Mouse (Mus musculus) heart, adult 2 months (tissue): Measurements from ENCODE around the gene Stat5b. TPM values are rescaled to one million over a fixed set of nuclear protein-coding genes. Genes with fewer than 3 reads are reported as not detected.

Experiments
- DNase-seq, 2 experiments: peaks; one replicate each; pipeline ENCODE4 v3.0.0; 2021
- H3K27ac ChIP-seq: fragments of 200-600 bp; 2 replicates; pipeline ENCODE4 v1.8.1; 2022
- H3K27me3 ChIP-seq: fragments of 200-500 bp; 2 replicates; pipeline ENCODE4 v1.6.1; 2012; ENCODE audit warnings: mild to moderate bottlenecking, low read length, inconsistent platforms, mixed read lengths; ENCODE audit not compliant: control insufficient read depth, insufficient read depth
- H3K36me3 ChIP-seq: fragments of 200-500 bp; 2 replicates; pipeline ENCODE4 v1.6.1; 2012; ENCODE audit warnings: low read length, inconsistent platforms; ENCODE audit not compliant: control insufficient read depth, insufficient read depth
- H3K4me1 ChIP-seq: fragments of 200-500 bp; 2 replicates; pipeline ENCODE4 v1.6.1; 2011; ENCODE audit warnings: low read length; ENCODE audit not compliant: control insufficient read depth, insufficient read depth
- H3K4me3 ChIP-seq: fragments of 200-600 bp; 2 replicates; pipeline ENCODE4 v1.8.1; 2022
- H3K79me2 ChIP-seq: fragments of 200-500 bp; replicated peaks from 2 replicates; pipeline ENCODE4 v1.6.1; 2012; ENCODE audit warnings: mild to moderate bottlenecking, inconsistent platforms, low read length, moderate library complexity, mixed read lengths; ENCODE audit not compliant: control insufficient read depth, insufficient read depth
- H3K9ac ChIP-seq: fragments of 200-500 bp; 2 replicates; pipeline ENCODE4 v1.6.1; 2012; ENCODE audit warnings: low read depth, mild to moderate bottlenecking, control low read depth, inconsistent platforms, low read length, mixed read lengths
- CTCF ChIP-seq: fragments of 200-600 bp; IDR thresholded peaks from 2 replicates; pipeline ENCODE4 v1.8.1; 2022; ENCODE audit warnings: antibody characterized with exemption, mild to moderate bottlenecking, moderate library complexity
- EP300 ChIP-seq: fragments of 200-500 bp; IDR thresholded peaks from 2 replicates; pipeline ENCODE4 v1.6.1; 2011; ENCODE audit warnings: low read depth, low read length, control low read depth; ENCODE audit not compliant: insufficient read depth
- POLR2A ChIP-seq: fragments of 200-500 bp; IDR thresholded peaks from 2 replicates; pipeline ENCODE4 v1.6.1; 2011; ENCODE audit warnings: mild to moderate bottlenecking, low read depth, low read length, control low read depth; ENCODE audit not compliant: insufficient read depth
- WGBS: fragments of 180-500 bp; shearing (Covaris S2); methylation state at CpG from one replicate; pipeline ENCODE4 v1.1.7; 2018; 5-methylcytosine and 5-hydroxymethylcytosine counted together
- intact Hi-C: fragments of 180-260 bp; cut with DNase I; formaldehyde crosslinking; loops from one replicate; pipeline ENCODE4 v1.15.1; 2025
- polyA plus RNA-seq: library from polyadenylated mRNA; depleted of rRNA; stranded (reverse); fragments of >200 nt; gene quantifications from 2 replicates; pipeline ENCODE4 v1.2.3, GENCODE M21; 2012
- total RNA-seq, 2 experiments: library from RNA; stranded (reverse); gene quantifications; 2 replicates each; pipeline ENCODE4 v1.2.3; 2021

The Stat5b gene
- total and polyA plus RNA-seq, 3 experiments: 35.4 to 65.2 (median 58.6) TPM

- Histone ChIP-seq H3K27ac (0 out of 2 replicates have a peak overlapping the region, but pooled peaks have one; percentile 10), H3K4me1 (peaks cover 5% of the 10 kb centered on the region), H3K9ac (no peak overlapping the region), H3K36me3 (peaks cover 8% of the 10 kb centered on the region), H3K4me3 (no peak overlapping the region), H3K27me3 (no peaks in the 10 kb centered on the region), H3K79me2 (no peaks in the 10 kb centered on the region)
- intact Hi-C loops: loop anchor here (5.0 kb wide), 1 partner anchor 283 kb away; the partner anchor contains the start of gene Ccr10
- TF ChIP-seq CTCF (no peak), POLR2A (no peak), EP300 (no peak)
- DNase-seq: no peak
- WGBS: 71% methylated on average over 9 of the region's 9 CpGs
Measured at GRCm38 (mm10) chr11:100894146-100894918, 43.8 kb upstream of the Stat5b start.

GRCm38 (mm10) chr11:100893482-100893881, 43.0 kb upstream of the Stat5b start:
- Histone ChIP-seq H3K4me3 (no peak overlapping the region), H3K27me3 (no peaks in the 10 kb centered on the region), H3K36me3 (peaks cover 8% of the 10 kb centered on the region), H3K4me1 (peaks cover 5% of the 10 kb centered on the region), H3K79me2 (no peaks in the 10 kb centered on the region), H3K27ac (peak overlapping the region; percentile 10), H3K9ac (0 out of 2 replicates have a peak overlapping the region, but pooled peaks have one; percentile 19)
- 13% methylated on average over 9 of the region's 9 CpGs for WGBS
- intact Hi-C loops: loop anchor here (1.0 to 5.0 kb wide), 4 partner anchors 64 to 284 kb away; partner anchors contain the start of gene Ccr10
- 0 out of 2 replicates have a peak, but pooled peaks have one; percentile 24 for TF ChIP-seq POLR2A
- TF ChIP-seq CTCF: no peak
- TF ChIP-seq EP300: peak; percentile 99
- peak; percentile 87 to 88 for DNase-seq

GRCm38 (mm10) chr11:100892435-100892834, 41.9 kb upstream of the Stat5b start:
- TF ChIP-seq CTCF (no peak), POLR2A (no peak), EP300 (0 out of 2 replicates have a peak, but pooled peaks have one; percentile 26)
- H3K79me2 ChIP-seq: no peaks in the 10 kb centered on the region
- peaks cover 5% of the 10 kb centered on the region for H3K4me1 ChIP-seq
- no peak overlapping the region for H3K27ac ChIP-seq
- DNase-seq: peak in 1 of 2 experiments; percentile 59
- H3K4me3 ChIP-seq: no peak overlapping the region
- intact Hi-C loops: loop anchor here (2.0 to 5.0 kb wide), 2 partner anchors 166 to 285 kb away; partner anchors contain the start of gene Ccr10
- H3K36me3 ChIP-seq: peaks cover 7% of the 10 kb centered on the region
- no peaks in the 10 kb centered on the region for H3K27me3 ChIP-seq
- WGBS: 61% methylated on average over 5 of the region's 5 CpGs
- H3K9ac ChIP-seq: no peak overlapping the region

- WGBS: 56% methylated on average over 15 of the region's 15 CpGs
- intact Hi-C loops: loop anchor here (2.0 to 5.0 kb wide), 2 partner anchors 167 to 286 kb away; partner anchors contain the start of gene Ccr10
- no peak for DNase-seq
- no peak overlapping the region for H3K27ac ChIP-seq
- H3K27me3 ChIP-seq: no peaks in the 10 kb centered on the region
- H3K4me3 ChIP-seq: no peak overlapping the region
- TF ChIP-seq CTCF (peak; percentile 10; the same call in 1 of the 2 replicates), EP300 (no peak), POLR2A (no peak)
- H3K79me2 ChIP-seq: no peaks in the 10 kb centered on the region
- peaks cover 7% of the 10 kb centered on the region for H3K36me3 ChIP-seq
- no peak overlapping the region for H3K9ac ChIP-seq
- H3K4me1 ChIP-seq: peaks cover 5% of the 10 kb centered on the region
Measured at GRCm38 (mm10) chr11:100891256-100892123, 41.0 kb upstream of the Stat5b start.

GRCm38 (mm10) chr11:100890481-100890880, 40.0 kb upstream of the Stat5b start:
- H3K4me1 ChIP-seq: peaks cover 4% of the 10 kb centered on the region
- H3K4me3 ChIP-seq: no peak overlapping the region
- no peaks in the 10 kb centered on the region for H3K27me3 ChIP-seq
- DNase-seq: no peak
- no peak overlapping the region for H3K27ac ChIP-seq
- no peaks in the 10 kb centered on the region for H3K79me2 ChIP-seq
- intact Hi-C loops: loop anchor here (5.0 kb wide), 1 partner anchor 287 kb away; the partner anchor contains the start of gene Ccr10
- H3K36me3 ChIP-seq: peaks cover 7% of the 10 kb centered on the region
- H3K9ac ChIP-seq: no peak overlapping the region
- WGBS: 52% methylated on average over 6 of the region's 6 CpGs
- TF ChIP-seq CTCF (no peak), POLR2A (no peak), EP300 (no peak)
